Mouse (Mus musculus) lung, postnatal 0 days (tissue): Measurements from ENCODE around the gene Fto.

ENCODE experiments used
- CTCF ChIP-seq: IDR thresholded peaks from 2 replicates; pipeline ENCODE4 v1.5.1; 2016; ENCODE audit warnings: antibody characterized with exemption, mild to moderate bottlenecking
- EP300 ChIP-seq: IDR thresholded peaks from 2 replicates; pipeline ENCODE4 v1.6.1; 2016; ENCODE audit warnings: antibody characterized with exemption, mild to moderate bottlenecking, control low read depth

DNA sequence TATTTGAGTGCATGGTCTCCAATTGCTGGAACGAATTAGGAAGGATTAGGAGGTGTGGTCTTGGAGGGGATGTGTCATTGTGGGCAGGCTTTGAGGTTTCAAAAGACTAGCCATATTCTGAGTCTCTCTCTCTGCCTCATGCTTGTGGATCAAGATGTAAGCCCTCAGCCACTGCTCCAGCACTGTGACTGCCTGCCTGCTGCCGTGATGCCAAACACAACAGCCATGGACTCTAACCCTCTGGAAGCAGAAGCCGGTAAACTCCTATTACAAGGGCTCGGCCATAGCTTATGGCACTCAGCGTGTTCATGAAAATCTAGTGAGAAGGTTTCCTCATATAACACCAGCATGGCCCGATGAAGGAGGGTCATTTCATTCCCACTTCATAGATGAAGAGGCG lies 36.5 kb downstream of the Fto start:
- no peak for TF ChIP-seq CTCF
- TF ChIP-seq EP300, result no peak
